Mouse (Mus musculus): ENCODE measurements around the gene Ppp2r3c.
"Not testable (repeated sequence)": the region's sequence is repeated elsewhere in the genome, so short reads cannot be mapped to it uniquely, and the experiment has no call there.

Ppp2r3c gene

DNA sequence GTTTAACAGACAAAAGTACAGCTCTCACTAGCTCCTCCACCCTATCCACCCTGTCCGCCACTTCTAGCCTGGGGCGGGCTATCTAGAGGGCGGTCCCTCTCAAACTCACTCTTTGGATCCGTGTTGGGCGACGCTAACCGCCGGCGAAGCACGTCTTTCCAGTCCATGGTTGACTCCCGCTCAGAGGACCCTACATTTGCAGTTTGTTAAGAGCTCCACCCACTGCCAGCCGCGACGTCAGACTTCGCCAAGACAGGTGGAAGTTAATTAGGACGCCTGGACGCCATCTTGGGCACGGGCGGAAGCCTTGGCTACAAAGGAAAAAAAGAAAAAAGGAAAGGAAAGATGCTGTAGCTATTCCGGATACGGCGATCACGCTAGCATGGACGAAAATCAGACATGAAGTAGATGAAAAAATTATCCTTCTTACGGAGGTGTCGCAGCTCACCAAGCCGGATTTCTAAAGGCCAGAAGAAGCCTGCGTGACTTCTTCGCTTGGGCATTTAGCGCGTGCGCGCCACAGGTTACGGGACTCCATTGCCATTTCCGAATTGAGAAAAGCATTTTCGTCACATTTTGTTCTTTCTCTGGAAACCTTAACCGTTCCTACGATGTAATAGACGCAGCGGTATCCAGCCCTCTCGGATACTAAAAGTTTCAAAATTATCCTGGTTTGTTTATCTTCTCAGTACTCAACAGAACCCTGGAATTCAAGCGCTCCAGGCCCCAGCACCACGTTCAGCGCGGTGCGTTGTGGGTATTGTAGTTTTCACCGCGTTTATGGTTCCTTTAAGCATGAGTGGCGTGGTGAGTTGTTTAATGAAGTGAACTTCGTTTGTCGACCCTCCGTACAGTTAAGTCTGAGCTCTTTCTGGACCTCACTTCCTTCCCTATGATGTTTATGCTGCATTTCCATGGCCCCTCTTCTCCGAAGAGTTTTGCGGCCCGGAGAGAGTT is at the start of gene Ppp2r3c:
TSS of gene Ppp2r3c (minus strand) at position 514 of the 957 bp plus-strand sequence.
- peak; percentile 93 for DNase-seq (ENCODE audit: low read depth)

DNA sequence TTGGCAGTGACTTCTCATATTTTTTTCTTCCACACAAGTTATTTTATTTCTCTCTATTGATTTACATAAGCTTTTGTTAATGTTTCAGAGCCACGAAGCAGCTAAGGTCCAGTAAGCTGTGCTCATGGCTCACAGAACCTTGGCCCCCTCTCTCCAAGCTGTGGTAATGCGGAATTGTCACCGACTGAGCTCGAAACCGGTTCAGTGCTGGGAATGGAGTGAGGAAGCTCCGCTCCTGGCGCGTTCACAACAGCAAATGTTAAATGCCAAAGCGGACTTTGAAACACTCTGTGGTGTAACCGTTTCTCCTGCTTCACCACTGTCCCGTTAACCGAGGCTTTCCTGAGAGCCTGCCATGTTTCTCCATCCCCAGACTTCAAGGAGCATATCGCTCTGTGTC is 41.8 kb upstream of the Ppp2r3c start:
- no peak for DNase-seq (ENCODE audit: low read depth)

DNA sequence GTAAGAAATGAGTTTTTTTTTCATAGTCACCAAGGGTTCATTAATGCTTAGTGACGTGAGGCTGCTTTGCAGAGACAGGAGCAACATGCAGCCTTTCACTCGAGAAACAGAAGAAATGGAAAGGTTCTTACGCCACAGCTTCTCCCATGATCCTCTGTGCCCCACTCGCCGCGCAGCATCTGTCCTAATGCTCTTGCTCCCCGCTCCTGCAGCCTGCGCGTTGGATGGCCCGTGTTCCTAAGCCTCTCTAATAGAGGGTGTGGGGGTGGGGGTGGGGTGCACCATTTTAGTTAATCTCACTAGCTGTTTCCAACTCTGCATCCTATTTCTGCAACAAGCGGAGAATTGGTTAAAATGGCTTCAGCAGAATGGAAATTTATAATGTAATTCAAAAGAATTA is 41.2 kb upstream of the Ppp2r3c start:
- no peak for DNase-seq (ENCODE audit: low read depth)

DNA sequence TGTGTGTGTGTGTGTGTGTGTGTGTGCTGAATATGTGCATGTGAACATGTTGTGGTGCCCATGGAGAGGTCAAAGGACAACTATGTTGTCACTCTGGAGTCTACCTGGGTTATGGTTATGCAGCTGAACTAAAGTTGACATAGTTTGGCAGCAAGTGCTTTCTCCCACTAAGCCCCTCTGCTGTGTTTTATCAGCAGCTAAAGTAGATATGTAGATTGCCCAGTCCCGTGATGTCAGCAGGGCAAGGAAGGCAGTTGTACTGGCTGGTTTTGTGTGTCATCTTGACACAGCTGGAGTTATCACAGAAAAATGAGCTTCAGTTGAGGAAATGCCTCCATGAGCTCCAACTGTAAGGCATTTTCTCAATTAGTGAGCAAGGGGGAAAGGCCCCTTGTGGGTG is 40.2 kb upstream of the Ppp2r3c start:
- DNase-seq (ENCODE audit: low read depth): not testable (repeated sequence)

DNA sequence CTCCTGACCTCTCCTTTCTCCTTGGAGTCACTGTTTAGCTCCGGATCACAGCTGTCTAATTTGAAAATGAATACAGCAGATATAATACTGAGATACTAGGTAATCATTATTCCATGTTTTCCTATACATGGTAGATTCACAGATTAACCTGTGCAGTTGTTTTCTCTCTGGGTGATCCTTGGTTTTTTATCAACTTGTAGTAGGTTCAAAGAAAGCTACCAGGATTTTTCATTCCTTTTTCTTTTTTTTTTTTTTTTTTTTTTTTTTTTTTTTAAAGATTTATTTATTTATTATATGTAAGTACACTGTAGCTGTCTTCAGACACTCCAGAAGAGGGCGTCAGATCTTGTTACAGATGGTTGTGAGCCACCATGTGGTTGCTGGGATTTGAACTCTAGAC is 35.7 kb upstream of the Ppp2r3c start:
- not testable (repeated sequence) for DNase-seq (ENCODE audit: low read depth)

DNA sequence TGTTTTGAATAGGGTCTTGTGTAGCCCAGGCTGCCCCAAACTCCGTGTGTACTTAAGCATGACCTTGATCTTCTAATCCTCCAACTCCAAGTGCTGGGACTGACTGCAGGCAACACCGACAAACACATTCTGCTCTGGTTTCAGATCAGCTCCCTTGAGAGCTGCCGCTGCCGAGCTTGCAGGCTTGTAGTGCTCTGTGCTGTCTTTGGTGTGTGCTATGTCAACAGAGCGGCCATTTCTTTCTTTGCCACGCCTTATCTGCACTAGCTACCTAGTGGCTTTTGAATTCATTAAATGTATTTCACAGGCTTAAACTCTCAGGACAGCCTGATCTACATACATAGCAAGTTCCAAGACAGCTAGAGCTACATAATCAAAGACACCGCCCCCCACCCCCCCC is 30.9 kb upstream of the Ppp2r3c start:
- DNase-seq (ENCODE audit: low read depth): no peak

DNA sequence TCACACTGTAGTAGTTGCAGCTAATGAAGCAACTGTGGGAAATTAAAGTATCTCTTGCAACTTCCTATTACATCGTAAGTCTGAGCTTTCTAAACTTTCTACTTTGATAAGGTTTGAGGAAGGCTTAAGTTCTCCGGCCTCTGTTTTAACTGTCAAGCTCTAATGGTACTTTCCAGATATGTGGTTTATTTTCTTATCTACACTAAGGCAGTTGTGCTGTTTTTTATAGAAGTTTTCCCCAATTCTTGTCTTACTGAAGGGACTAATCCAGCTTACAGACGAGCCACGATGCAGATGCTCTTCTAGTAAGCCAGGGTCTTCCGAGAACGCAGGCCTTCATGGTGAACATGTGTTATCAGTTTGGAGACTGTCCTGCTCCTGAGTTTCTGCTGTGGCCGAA is 26.6 kb upstream of the Ppp2r3c start:
- DNase-seq (ENCODE audit: low read depth): peak; percentile 24

DNA sequence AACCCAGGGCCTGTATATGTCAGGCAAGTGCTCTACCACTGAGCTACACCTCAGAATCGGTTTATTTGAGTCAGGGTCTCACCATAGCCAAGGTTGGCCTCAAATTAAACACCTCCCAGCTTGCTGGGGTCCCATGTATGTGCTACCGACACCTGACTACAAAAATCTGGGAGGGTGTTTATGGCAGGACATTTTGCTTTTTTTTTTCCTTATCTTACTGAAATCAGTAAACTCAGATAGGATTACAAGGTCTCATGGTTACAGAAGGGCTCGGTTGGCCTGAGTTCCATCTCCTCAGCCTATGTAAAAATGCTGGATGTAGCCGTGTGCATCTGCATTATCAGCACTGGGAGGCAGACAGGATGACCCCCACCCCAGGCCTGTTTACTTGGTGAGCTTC is 26.0 kb upstream of the Ppp2r3c start:
- DNase-seq (ENCODE audit: low read depth): no peak

DNA sequence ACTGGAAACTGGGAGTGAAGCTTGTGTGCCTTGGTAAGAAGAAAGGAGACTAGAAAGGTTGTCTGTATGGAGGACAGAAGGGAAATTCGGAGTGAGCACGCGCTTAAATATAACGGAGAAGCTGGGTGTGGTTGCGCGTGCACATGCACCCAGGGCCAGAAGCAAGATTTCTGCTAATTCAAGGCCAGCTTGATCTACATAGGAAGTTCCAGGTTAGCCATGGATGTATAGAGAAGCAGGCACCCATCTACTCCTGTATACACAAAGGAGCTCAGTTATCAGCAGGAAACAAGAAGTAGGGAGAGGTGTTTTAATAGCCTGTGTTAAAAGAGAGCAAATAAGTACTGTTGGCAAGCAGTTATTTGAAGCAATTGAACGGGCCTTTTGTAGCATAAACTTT is 22.9 kb upstream of the Ppp2r3c start:
- DNase-seq (ENCODE audit: low read depth): no peak

DNA sequence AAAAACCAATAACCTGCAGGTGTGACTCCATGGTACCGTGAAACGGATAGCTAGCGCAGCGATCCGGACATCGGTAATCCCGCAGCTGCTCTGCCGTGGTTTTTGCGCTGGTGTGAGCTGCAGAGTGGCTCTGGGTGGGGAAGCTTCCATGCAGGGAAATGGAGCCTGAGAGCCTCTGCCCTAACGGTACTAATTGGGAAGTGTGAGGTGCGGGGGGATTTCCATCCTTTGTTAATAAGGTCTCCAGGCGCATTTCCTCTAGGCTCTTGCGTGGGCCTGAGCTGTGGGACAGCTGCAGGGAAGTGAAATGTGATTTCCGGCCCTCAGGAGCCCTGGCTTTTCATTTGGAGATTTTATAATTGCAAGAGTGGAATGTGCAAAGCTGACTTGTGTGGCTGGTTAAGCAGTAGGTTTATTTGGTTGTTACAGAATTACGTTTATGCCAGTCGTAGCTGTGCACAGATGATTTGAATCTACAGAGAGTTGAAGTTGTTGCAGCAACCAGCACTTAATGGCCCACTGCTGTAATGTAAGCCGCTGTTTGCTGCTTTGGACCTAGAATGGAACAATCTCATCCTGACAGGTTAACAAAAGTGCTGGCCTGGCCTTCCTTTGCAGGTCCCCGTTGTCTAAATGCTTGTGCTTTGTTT is 19.0 kb upstream of the Ppp2r3c start:
- DNase-seq (ENCODE audit: low read depth): no peak

DNA sequence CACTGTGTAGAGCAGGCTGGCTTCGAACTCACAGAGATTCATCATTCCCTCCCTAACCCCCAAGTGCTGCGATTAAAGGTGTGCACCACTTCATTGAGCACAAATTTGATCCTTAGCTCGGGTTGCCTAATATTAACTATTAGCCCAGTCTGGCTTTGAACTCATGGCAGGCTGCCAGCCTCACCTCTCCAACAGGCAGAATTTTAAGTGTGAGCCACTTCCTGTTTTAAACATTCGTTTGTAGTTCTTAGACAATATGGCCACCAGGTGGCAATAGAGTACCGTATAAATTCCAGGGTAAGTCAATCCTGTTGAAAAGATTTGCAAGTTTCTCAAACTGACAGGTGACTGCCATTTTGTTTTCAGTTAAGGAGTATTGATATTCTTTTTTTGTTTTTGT is 12.4 kb upstream of the Ppp2r3c start:
- peak; percentile 95 for DNase-seq (ENCODE audit: low read depth)

DNA sequence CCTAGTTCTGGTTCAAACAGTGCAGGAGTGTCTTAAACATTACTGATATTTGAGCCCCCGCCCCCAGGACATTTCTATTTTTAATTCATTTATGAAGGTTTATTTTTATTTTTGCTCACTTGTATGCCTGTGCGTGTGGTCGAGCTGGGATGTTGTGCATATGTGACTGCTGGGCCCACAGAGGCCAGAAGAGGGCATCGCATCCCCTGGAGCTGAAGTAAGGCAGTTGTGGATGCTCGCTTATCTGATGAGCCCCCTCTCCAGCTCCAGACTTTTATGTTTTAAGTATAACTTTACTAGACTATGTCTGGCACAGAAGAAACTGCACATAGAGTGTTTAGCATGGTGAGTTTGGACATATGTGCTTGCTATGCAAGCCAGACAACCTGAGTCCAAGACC is 11.1 kb upstream of the Ppp2r3c start:
- no peak for DNase-seq (ENCODE audit: low read depth)

DNA sequence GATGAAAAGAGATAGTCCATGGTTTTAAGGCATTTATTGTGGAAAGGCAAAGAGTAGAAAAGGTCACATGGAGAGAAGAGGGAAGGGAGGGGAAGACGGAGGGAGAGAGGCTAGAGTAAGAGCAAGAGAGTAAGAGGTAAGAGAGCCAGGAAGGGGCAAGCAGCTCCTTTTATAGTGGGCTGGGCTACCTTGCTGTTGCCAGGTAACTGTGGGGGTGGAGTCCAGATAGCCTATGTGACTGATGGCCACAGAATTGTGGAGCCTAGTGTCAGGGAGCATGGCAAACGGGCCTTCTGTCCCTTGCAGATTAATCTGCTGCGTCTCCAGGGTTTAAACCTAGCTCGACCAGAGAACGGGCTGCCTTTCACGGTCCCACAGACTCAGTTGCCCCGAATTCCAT is 9.0 kb upstream of the Ppp2r3c start:
- DNase-seq (ENCODE audit: low read depth): no peak

DNA sequence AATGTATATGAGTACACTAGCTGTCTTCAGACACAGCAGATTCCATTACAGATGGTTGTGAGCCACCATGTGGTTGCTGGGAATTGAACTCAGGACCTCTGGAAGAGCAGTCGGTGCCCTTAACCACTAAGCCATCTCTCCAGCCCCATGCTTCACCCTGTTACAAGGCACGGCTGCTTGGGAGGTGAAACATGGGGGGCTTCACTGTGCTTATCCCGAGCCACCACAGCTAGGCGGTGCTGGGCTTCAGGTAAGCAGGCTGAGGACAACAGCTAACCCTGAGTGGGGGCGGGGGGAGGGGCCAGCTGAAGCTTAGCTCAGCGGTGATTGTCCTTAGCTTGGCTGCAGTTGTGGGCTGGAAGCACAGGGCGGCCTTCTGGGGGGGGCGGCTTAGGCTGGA is 6.7 kb upstream of the Ppp2r3c start:
- no peak for DNase-seq (ENCODE audit: low read depth)

DNA sequence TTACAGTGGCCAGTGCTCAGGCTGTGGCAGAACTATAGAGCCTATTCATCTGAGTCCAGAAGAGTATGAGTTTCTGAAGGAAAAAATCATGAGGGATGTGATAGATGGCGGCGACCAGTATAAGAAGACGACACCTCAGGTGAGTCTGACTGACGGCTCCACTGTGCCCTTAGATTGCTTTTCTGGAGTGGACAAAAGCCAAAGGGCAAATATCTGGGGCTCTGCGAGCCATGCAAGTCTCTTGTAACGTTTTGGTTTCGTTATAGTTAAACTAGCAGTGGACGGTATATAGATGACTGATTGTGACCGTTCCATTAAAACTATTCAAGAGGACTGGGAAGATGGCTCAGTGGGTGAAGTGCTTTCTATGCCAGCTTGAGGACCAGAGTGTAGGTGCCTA is 5.9 kb upstream of the Ppp2r3c start:
- DNase-seq (ENCODE audit: low read depth): no peak

DNA sequence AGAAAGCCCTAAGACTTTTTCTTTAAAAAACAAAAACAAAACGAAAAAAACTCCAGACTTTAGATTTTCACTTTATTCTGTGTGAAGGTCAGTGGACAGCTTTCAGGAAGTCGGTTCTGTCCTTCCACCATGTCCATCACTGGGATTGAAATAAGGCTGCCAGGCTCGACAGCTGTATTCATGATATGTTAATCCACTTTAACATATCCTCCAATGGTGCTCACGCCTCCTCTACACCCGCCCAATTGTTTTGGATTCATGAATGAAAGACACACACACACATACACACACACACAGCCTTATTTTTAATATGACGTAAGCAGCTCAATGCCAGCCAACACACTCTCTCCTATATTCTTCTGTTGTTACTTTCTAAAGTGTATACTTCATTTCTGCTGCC is 4.8 kb upstream of the Ppp2r3c start:
- DNase-seq (ENCODE audit: low read depth): no peak

DNA sequence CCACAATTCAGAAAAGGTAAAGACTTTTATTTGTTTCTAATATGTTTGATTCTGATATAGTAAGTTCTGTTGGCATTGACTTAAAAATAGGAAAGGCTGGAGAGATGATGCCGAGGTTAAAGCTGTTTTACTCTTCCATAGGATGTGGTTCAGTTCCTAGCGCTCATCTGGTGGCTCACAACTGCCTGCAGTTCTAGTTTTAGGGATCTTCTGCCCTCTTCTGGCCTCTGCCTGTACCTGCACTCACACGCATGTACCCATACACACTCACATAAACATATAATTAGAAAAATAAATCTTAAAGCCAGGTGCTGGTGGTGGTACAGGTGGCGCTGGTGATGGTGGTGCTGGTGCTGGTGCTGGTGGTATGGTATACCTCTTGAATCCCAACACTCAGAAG is 3.6 kb upstream of the Ppp2r3c start:
- DNase-seq (ENCODE audit: low read depth): no peak

DNA sequence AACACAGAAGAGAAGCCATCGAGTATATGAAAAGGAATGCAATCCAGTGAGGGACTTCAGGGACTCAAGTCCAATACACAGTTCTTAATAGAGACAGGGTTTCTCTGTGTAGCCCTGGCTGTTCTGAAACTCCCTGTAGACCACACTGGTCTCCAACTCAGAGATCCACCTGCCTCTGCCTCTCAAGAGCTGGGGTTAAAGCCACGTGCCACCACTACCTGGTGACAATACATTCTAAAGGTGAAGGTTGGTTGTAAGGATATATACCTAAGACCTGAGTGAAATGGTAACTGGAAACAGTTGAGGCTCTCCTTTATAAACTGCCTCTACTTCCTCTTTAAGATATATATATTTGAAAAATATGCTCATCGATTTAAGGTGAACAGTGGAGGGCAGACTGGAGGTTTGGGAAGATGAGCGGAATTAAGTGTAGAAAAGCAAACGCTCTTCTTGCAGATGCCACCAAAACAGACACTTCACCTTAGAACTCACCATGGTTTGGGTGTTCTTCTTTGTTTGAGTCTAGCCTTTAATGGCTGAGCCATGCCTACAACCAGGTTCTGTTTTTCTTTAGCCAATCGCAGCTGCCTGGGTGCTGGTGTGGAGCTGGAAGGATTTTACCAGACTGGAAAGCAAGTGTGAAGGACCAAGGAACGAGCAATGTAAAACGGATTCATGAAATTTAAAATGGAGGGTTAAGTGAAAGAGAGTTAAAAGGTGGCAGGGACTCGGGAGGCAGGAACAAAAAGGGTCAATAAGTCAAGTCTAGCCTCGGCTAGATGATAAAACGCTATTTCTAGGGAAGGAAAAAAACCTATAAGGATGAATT is 1.1 kb downstream of the Ppp2r3c start:
- DNase-seq (ENCODE audit: low read depth): no peak

DNA sequence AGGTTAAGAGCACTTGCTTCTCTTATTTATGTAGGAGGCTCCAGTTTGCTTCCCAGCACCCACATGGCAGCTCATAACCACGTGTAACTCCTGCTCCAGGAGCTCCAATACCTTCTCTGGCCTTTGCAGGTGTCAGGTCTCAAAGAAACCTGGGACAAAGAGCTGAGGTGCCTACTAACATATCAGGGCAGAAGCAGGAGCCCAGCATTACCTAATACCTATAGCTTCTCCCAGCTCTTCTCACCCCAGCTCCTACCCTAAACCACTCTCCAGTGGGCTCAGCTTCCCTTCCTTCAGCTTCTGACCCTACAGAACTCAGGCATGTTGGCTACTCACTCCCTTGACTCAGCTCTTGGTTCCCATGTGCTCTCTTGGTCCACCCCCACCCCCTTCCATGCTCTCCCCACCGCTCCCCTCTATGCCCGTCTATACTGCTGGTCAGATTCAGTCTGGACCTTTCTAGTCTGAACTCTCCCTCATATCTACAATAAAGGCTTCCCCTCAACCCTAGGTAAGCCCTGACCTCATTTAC is 1.9 kb downstream of the Ppp2r3c start:
- no peak for DNase-seq (ENCODE audit: low read depth)

DNA sequence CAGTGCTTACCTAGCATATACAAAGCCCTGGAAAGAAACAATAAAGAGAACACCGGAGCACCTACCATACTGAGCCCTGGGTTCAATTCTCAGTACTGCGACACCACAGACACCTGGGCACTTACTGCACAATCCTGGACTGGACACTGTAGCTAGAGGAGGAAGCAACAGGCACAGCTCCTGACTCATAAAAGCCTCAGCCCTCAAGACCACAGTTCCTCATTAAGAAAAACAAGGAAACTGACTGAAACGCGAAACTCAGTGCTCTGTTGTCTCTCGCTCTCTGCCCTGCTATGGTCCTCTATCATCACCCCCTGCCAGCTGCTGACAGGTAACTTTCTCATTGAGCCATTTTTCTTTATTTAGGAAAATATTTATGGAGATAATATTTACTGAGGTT is 3.5 kb downstream of the Ppp2r3c start, which contains the start of gene 1110008L16Rik:
TSS of gene 1110008L16Rik (plus strand) at position 242 of the 400 bp plus-strand sequence.
- no peak for DNase-seq (ENCODE audit: low read depth)

DNA sequence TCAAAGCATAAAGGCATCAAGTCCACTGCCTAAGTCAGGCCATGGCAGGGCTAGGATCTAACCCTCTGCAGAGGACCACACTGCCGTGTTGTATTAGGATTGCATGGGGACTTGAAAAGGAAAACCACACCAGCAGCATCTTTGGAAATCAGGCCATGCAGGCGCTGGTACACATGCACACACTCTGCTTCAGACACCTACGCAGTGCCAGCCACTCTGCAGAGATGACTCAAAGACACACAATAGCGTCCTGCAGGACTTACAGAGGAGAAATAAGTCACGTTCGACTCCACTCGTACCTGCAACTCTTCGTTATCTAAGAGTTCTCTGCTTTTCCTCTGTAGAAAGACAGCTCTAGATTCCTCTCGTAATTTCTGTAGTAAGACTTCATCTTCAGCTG is 4.7 kb downstream of the Ppp2r3c start:
- DNase-seq (ENCODE audit: low read depth): no peak

DNA sequence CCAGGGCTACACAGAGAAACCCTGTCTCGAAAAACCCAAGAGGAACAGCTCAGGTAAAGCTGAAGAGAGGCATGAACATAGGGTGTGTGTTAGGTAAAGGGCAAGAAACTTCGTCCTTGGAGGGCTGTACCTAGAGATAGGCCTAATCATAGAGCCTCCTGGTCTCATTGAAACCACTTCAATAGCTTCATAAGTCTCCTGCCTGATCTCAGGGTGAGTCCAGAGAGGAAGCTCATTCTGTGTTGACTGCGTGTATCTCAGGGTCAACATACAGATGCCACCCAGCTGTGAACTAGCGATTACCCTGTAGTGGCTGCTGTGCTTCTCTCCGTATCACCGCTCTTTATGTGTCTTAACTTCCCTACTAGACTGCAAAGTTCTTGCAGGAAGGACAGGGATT is 25.2 kb downstream of the Ppp2r3c start:
- not testable (repeated sequence) for DNase-seq (ENCODE audit: low read depth)

Data from c-Kit-positive CD71-negative TER-119-negative erythroid progenitor cells, embryonic 14.5 days (primary cell).